Mouse (Mus musculus) skeletal muscle tissue, adult 2 months (tissue): ENCODE data around the gene Thsd7a.

Experiments used
- DNase-seq: peaks from one replicate; pipeline ENCODE4 v3.0.0-alpha.2; 2012; ENCODE audit warnings: low read depth, low spot score

Gene Thsd7a

DNA sequence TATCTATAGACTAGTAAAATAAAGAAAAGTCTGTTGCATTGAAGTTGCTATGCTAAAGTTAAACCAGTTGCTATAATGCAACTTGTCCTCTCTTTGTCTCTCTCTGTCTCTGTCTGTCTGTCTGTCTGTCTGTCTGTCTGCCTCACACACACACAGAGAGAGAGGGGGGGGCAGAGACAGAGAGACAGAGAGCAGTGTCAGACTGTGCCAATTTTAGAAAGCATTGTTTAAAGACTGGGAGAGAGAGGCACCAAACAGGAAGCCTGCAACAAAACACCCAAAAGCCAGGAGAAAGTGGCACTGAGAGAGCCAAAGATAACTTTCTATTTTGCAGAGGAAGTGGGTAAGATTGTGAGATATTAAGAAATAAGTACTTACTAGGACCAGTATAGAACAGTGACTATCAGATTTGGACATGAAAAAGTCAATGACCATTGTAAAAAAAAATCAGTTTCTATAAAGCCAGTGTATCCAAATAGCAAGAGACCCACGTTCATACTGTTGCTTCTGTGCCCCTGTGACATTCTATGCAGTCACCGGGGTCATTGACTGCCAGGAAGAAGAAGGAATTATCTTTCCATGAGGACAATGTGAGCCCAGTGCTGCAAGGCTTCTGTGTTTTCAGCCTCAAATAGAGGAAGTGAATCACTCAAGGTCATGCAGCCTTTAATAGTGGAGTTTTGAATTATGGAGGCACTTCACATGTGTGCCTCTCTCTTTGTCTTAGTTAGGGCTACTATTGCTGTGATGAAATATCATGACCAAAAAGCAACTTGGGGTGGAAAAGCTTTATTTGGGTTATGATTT is 355.4 kb downstream of the Thsd7a start:
- no peak for DNase-seq

DNA sequence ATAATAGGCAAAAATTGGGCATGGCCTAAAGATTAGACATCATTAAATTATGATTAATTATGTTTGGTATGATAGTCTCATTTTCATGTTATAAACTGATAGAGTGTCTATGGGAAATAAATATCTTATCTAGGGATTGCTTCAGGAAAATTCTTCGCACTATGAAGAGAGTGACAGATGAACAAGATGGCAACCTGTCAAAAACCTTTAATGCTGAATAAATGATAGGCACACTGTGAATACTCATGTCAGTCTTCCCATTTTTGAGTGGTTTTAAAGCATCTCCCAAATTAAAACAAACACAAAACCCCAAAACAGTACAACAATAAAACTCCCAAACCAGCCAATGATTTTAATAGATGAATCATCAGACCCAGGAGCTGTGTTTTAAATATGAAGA is 362.5 kb downstream of the Thsd7a start:
- no peak for DNase-seq

DNA sequence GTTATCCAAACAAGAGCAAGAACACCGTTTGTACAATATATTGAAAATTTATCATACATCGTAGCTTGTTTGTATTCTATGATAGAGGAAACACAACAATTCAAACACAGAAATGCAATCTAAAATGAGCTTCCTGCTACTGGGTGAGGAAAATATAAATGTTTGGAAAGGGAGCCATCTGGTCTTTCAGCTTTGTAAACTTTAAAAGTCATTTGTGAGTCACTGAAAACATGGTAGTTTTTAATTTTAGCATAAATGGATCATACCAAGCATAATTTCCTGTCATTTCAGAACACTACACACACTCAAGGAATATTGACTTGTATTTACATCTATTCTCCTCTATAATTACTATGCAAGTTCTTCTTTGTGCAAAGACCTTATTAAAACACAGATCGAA is 363.6 kb downstream of the Thsd7a start:
- no peak for DNase-seq

DNA sequence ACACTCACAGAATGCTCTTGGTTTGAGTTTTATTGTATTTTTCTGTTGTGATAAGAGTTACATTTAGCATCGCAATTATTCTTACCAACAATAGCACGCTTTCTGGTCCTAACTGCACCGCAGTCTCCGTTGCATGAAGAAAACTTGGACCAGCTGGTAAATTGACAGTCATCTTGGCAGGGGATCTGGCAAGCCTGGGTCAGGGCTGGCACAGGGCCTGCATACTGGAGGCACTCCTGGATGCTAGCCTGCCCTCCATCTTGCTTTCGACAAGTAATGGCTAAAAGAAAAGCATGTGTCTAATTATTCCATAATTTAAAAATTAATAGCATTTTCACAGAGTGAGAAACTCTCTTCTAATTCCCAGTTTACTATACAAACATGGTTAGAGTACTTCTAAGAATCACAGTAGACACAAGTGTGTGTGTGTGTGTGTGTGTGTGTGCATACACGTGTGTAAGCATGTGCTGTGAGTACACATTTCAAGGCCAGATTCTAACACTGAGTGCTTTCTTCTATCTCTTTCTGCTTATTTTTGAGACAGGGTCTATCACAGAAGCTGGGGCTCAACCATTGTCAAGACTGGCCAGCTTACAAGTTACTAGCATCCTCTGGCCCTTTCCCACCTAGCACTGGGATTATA is 368.0 kb downstream of the Thsd7a start:
- no peak for DNase-seq

DNA sequence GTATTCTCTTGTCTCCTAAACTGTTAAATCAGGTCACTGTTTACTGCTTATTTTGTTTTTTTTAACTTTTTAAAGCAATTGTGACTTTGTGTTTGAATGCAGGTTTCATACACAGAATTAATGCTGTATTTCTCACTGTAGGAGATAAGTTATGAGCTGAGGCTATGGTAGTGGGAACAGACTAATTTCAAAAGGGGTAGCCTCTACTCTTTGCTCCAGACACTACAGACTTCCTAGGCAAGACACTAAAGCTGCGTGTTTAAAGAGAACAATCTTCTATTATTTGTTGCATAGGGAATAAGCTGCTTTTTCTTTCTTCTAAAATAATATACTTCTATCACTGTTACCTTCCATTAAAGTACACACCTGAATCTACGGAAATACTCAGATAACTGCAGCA is 368.5 kb downstream of the Thsd7a start:
- no peak for DNase-seq

DNA sequence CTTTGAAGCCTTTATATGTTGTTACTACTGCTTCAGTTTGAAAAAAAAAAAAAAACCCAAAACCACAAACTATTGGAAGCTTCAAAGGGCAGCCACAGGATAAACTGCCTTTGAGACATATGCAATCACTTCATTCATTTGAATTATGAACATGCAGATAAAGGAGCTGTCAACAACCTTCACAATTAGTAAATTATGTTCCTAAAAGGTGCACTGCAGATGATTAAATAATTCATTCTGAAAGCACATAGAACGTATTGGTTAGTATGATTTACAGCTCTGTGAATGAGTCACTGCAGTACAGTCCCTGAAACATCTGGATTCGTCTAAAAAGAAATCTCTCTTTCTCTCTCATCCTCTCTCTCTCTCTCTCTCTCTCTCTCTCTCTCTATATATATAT is 390.5 kb downstream of the Thsd7a start:
- no peak for DNase-seq

DNA sequence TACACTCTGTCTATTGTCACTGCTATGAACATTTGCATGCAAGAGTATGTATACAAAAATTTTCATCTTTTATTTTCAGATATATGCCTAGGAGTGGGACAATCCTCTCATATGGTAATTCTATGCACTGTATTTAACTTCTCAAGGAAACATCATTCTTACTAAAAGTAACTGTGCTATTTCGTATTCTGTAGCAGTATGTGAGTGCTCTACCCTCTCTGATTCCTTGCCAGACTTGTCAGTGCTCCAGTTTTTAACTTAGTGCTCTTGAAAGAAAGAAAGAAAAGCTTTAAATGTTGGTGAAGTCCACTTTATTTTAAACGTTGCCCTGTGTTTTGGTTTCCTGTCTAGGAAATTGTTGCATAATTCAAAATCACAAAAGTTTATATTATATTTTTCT is 395.6 kb downstream of the Thsd7a start:
- no peak for DNase-seq

DNA sequence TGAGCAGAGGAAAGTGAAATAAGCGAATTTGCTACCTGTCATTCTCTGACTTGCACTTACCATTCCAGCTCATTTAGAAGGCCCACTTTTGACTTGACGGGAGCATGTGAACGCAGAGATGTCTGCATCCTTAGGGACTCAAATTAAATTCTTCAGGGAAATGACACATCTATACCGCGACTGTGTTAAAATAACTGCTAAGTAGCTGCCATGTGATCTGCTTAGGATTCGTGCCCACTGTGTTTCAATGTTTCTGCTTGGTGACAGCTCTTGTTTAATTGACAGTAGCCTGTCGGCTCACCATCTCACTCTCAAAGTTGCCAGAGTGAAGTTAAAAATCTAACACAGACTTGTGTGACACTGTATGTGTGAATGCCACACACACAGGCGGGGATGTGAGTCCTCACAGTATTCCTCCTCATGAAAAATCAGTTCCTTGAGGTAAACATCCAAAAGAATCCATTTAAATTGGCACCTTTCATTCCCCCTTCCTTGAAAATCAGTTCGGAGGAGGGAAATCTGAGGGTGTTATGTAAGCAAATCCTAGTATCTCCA is 397.0 kb downstream of the Thsd7a start:
- DNase-seq, result no peak

DNA sequence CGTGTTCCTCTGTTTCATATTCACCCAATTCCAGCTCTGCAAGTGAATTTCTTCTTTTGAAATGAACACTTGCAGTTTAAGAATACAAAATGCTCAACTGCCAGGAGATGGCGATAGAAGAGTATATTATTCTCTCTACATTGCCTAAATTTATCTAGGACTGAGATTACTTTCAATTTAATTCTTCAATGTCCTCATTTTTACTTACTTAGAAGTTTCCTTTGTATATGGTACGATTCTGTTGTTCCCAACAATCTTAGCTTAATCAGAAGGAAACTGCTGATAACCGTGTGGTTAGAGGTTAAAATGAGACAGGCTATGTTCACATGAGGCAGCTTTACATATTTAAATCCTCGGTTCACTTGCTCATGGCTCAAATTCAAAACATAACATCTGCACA is 398.5 kb downstream of the Thsd7a start:
- DNase-seq, result no peak

DNA sequence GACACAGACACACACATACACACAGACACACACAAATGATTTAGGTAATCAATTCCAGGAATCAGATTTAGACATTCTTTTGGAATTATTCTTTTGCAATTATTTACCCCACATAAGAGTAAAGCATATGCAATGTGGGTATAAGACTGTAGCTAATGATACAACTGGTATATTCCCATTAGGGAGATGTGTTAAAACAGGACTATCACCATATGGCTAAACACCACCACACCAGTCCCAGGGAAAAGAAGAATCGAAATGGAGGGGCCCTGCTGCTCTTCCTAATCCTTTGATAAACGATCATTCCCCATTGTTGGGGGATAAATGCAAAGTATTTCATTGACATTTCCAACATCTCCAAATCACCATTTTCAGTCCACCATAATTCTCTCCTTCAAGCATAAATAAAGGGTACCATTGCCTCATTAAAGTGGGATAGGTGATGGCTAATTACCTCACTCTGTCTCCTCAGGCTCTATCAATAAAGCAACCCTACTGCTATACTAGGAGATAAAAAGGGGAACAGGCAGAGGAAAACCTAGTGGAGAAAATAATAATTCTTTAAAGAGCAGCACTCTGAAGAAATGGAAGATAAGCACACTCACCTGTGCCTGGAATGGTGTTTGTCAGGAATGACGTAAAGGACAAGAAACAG is 400.0 kb downstream of the Thsd7a start:
- DNase-seq, result no peak

DNA sequence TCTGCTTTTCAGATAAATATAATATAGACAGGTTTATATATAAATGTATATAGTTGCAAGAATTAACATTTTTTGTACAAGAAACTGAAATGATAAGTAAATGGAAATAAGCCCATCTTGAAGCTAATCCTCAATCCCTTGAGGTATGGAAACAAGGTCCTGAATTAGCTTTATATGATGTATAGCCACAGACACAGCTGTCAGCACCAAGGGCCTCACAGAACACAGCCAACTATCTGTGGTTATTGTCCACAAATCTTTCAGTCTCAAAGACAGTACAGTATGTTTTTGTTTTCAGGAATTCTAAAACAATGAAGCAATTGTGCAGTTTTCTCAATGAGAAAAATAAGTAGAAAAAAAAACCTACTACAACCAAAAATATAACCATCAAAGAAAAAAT is 400.5 kb downstream of the Thsd7a start:
- no peak for DNase-seq

DNA sequence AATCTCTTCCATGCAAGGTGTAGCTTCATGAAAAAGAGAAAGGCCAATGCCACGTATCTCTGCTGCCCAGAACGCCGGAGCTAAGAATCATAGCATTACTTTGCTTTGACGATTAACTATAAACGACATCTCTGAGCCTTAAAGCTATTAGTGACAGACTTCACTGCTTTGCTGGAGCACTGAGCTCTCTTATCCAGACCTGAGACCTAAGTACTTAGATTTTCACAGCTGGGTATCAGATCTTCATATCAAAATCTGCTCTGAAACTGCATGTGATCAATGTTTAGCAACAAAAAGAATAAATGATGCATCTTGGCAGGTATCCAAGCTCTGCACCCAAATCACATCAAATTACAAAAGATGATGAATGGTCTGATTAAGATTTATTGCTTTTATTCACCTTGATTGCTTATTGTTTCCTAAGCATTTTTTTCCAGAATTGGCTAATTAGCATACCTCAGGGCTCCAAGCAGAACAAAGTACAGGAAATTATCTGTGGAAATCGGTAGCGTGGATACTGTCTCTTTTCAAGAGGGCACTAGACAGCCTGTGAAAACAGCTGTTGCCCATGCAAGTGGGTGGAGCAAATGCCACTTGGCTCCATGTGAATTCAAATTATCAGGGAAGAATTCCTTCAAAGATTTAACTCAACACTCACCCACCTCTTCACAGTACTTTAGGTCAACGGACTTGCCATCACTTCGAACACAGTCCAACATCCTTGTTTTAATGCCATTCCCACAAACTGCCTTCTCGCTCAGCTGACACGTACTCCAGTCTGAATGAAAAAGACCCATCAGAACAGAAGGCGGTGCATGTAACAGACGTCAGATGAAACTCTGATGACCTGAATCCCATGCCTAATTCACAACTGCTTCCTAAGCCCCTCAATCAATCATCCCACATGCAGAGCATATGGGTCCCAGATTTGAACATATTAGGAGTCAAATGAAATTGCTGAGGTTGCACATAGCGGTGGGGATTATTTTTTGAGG is 412.3 kb downstream of the Thsd7a start:
- DNase-seq, result no peak

DNA sequence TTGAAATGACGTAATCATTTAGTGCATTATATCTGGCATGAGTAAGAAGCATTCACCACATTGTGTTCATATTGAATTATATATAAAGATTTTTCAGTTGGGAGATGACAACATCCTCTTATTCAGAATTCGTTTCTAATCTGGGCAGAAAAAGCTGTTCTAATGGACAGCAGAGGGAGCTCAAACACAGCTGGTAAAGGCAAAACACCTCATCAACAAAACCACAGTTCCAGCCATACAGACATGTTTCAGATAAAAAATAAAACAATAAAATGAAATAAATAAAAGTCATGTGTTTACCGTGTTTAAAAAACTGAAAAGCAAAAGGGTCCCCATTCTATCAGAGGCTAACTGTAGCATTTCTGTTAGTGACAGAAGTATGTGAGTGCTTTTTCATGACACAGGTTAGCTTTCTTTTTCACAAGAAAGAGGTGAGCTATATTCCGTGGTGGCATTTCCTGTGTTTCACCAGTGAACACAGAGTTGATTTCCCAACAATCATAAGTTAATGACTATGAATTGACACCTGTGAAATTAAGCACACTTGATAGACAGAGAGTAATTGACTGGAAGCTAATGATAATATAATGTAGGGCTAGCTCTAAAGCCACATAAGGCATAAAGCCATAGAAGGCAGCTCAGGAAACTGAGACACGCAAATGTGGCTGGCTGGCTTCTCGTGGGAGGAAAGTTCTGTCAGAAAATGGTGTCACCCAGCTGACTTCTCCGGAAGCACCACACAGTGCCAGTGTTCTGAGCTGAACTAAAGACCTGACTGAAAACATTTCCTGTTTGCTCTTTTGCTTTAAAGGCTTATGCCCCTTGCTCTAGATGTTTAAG is 433.9 kb downstream of the Thsd7a start:
- no peak for DNase-seq

DNA sequence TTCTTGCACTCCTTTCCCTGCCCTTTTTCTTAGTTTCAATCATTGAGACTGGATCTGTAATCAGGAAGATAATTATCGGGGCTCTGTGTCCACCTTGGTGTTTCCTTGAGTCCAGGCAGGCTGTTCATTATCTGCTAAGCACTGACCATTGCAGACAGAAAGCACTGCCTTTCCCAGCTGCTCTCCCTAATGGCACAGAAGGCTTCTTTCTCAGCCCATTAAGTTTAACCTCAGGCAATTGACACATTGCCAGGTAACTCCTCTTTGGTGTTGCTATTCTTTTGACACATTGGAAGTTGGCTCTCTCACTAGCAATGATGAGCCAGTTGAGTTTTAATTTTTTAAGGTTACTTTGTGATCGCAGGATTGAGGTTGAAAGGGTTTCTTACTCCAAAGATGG is 441.7 kb downstream of the Thsd7a start:
- DNase-seq, result no peak

DNA sequence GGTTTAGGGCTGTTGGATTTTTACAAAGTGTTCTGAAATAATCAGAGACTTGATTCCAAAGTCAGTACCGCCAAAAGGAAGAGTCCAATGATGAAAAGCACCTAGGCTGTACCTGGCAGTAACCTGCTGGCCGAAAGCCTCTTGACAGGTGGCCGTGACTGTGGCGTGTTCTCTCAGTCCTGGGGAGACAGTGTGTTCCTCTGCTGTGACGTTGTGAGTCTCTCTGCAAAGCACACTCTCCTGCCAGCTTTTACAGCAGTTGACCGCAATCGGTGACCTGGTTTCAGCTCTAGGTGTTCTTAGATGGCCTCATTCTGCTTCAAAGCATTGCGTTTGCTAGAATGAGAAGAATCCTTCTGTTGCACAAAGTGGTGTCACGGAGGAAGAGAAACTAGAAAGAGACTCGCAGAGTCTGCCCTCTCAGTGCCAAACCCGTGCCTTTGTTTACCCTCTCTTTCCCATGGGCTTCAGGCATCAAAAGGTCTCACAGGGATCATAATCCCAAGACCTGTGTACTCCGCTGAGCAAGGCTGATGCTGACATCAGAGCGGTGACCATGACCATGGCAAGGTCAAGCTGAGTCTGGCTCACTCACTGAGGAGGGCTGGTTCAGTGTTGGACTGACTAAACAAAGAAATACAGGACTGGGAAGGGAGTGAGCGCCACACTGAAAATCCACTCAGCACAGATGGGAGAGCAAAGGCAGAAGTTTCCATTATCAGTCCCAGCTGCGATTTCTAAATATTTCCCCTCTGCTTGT is 486.4 kb downstream of the Thsd7a start:
- DNase-seq, result no peak
